Mouse (Mus musculus) cerebellum, adult 8-10 months (tissue): Measurements from ENCODE around the gene Caskin2.
"Not testable (repeated sequence)": the region's sequence is repeated elsewhere in the genome, so short reads cannot be mapped to it uniquely, and the experiment has no call there.

Source experiments
- DNase-seq: peaks from one replicate; pipeline ENCODE4 v3.0.0; 2022

Caskin2 gene

DNA sequence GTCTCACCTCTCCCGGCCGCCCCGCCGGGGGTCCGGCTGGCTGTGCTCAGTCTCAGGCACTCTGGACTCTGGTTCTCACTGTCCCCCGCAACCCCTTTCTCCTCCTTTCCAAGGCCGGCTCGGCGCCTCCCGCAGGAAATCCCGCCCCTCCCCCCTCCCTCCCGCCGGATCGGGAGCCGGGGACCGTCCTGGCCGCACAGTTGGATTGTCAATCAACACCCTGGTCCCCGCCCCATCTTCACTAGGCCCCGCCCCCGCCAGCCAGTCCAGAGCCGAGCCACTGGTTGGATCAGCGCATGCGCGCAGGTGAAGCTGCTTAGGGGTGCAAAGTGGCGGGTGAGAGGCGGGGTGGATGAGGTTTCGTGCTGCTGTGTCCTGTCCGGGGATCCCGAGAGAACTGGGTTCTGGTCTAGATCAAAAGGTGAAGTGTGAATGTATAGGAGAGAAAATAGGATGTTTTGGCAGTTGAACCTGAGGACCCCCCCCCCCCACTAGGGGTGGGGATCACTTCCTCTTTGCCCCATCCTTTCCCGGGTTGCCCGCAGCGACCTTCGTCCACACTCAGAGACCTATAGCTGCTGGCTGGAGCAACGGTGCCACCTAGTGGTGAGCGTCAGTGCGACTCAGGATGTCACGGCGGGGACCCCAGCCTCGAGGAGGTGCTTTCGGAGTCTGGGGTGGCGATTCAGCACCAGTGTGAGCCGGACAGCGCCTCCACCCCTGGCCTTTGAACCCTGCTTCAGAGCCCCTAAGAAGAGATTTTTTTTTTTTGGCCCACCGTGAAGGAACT lies at the start of gene Caskin2:
Caskin2 (minus strand) TSS at position 133 of the 790 bp plus-strand sequence.
- DNase-seq = peak; percentile 93

DNA sequence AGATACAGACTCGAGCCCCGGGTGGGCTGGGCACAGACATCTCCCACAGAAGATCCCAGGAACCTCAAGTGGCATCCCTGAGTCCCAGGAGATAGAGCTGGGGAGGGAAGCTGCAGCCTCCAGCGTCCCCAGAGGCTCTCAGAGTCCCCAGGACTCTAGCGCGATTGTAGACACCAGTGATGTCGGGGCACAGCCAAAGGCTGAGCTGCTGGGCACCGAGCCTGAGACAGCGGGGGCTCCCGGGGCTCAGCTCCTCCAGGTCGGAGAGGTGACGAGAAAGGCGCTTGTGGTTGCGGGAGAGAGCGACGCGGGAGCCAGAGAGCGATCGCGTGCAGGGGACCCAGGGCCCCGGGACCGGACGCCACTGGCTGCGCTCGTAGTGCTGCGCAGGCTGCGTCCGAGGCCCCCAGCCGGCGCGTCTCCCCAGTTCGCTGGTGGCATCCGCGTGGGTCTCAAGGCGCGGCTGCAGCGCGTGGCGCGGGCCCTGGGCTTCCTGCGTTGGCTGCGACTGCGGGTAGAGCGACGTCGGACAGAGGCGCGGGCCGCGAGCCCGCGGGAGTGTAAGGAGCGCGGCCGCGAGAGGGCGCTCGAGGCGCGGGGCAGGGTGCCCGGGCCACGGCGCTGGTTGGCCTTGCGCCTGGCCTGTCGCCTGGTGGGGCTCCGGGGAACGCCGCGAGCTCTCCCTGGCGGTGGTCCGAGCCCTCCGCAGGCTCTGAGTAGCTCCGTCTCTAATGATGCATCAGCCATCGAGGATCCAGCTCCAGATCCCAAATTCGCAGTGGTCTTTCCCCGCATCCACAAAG lies 45.9 kb upstream of the Caskin2 start:
- peak; percentile 57 for DNase-seq

DNA sequence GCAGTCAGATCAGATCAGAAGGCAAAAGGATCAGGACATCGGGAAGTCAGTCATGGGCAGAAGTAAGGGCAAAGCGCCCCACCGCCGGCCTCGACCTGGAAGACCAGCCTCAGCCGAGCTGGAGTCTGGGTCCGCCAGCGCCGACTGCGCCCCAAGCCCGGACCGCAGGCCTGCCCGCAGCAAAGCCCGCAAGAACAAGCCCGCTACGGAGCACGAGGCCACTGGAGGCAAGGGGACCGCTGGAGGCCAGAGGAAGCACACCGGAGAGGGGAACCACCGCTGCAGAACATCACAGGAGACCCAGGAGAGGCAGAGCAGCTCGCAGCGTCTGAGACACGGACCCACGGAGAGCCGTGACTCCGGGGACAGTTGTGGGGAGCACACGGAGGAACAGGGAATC lies 44.9 kb upstream of the Caskin2 start, which contains the start of gene Myo15b:
Myo15b (plus strand) TSS at position 53 of the 400 bp plus-strand sequence.
- no peak for DNase-seq

DNA sequence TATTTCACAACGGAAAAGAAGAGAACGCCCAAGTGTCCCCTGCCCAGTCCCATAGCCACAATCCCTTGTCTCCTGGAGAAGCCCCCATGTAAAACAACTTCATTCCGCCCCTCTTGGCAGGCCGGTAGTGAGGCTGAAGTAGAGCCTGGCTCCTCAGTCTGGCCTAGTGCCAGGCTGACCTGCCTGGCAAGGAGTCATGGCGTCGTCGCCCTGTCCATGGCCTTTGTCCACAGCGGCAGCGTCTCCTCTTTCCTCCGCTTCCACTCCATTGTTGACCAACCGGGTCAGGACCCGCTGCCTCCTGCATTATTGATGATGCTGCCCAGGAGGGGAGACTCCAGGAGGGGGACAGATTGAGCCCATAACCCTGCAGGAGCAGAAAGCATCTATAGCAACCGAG lies 44.5 kb upstream of the Caskin2 start:
- no peak for DNase-seq

DNA sequence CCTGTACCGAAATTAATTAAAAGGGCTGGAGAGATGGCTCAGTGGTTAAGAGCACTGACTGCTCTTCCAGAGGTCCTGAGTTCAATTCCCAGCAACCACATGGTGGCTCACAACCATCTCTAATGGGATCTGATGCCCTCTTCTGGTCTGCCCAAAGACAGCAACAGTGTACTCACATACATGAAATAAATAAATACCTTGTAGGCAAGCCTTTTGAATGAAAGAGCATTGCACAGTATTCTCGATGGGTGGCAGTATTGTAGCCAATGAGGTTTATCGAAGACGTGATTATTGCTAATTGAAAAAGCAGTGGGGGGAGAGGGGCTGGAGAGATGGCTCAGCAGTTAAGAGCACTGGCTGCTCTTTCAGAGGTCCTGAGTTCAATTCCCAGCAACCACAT lies 43.7 kb upstream of the Caskin2 start:
- not testable (repeated sequence) for DNase-seq

DNA sequence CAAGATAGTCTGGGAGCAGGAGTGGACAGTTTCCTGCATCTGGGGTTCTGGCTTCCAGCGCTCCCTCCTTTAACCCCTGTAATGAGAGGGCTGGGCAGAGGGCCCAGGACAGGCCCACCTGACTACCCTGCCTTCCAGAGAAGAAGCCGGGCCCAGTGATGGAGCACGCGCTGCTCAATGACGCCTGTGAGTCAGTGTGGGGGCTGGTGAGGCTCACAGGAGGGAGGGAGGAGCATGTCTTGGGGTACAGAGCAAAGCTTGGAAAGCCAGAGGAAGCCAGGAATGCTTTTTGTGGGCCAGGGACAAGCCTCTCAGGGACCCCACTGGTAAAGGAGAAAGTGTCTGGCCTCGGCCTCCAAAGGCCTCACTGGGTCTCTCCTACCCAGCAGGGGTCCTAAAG lies 41.2 kb upstream of the Caskin2 start:
- DNase-seq = no peak

DNA sequence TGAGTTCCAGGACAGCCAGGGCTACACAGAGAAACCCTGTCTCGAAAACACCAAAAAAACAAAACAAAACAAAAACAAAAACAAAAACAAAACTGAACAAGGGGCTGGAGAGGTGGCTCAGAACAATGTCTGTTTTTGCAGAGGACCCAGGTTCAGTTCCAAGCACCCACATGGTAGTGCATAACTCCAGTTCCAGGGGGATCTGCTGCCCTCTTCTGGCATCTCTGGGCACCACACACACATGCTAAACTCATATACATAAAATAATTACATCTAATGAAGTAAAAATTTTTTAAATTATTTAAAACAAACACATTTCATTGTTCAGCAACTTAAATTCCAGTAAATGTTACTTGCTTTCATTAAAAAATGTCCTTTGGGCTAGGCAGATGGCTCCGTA lies 32.4 kb upstream of the Caskin2 start:
- DNase-seq = no peak

DNA sequence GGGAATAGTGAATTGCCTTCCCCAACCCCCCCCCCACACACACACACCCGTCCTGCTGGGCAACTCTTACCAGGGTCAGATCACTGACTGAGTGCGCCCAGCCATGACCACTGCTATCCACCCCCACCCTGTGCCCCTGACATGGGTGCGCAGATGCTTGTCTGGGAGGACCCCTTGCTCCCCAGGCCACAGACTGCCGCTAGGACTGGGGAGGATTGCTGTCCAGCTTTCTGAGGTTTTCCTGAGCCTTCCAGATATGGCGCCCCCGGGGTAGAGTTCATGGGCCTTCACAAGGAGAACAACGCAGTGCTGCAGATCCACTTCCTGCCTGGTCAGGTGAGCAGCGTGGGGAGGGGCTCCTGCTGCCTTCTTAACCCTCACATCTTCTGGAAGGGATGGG lies 30.8 kb upstream of the Caskin2 start:
- DNase-seq = no peak

DNA sequence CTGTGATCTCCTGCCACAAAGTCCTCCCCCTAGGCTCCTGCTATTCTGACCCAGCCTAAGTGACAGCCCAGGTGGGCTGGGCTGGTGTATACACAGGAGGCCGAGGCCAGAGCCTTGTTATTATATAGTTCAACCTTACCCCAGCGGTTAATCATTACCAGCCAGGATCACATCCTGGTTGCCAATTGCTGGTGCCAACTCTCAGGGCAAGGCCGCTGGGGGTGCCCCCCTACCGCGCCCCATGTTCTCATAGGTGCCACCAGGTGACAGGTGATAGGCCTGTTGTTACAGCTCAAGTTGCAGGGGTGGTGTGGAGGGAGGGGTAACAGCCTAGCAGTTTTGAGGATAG lies 30.4 kb upstream of the Caskin2 start:
- no peak for DNase-seq

DNA sequence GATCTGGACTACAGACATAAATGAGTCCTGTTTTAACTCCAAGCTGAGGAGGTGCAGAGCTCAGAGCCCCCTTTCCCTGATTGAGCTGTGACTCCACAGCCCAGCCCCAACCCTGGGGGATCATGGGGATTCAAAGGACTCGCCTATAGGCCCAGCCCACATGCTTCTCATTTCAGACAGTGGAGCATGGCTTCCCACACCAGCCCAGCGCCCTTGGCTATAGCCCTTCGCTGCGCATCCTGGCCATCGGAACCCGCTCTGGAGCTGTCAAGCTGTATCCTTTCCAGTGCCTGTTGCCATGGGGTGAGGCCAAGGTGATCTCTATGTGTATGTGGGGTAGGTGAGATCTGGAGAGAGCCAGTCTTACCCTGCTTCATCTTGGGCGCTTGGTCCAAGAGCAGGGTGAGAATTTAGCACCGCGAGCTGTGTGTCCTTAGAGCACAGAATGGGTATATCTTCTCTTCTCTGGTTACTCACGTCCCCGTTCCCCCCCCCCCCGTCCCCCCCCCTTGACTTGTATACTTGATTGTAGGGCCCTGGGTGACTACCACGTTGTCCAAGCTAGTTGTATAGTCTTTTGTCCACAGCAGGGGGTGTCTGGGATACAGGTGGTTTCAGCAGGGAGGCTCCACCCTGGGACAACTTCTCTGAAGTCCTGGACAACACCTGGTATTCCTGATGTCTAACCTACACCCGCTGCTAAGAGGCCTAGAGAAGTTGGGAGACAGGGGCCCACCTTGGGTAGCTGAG lies 29.9 kb upstream of the Caskin2 start:
- DNase-seq = no peak

DNA sequence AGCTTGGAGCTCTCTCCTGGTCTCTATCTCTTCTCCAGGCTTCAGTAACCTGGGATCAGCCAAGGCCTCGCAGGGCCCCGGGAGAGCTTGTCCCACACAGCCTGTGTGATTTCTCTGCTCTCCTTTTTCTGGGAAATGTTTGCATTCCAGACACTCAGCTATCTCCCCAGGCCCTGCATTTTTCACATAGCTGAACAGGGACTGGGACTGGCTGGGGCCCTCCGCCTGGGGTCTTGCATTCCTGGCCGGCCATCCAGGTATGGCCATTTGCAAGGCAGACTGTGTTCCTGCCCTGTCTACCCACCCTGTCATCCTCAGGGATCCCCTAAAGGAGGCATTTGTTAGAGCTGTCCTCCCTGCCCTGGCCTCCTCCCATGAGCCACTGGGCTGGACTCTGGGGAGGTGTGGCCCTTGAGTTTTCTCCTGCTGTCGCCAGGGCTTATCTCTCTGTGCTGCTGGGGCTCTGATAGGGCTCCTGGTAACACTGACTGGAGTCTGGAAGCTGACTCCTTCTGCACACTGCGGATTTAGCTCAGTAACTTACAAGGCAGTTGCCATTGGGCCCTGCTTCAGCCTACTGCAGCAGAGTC lies 28.6 kb upstream of the Caskin2 start:
- DNase-seq = no peak

DNA sequence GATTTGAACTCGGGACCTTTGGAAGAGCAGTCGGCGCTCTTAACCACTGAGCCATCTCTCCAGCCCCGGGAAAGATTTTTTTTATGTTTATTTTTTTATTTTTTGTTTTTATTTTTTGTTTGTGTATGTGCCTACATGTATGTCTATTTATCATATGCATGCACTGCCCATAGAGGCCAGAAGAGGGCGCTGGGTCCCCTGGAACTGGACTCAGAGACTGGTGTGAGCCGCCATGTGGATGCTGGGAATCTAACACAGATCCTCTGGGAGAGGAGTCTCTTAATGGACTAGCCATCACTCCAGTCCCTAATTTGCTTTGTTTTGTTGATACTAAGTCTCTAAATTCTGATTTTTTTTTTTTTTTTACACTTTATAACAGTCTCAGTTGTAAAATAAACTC lies 27.6 kb upstream of the Caskin2 start:
- DNase-seq = no peak

DNA sequence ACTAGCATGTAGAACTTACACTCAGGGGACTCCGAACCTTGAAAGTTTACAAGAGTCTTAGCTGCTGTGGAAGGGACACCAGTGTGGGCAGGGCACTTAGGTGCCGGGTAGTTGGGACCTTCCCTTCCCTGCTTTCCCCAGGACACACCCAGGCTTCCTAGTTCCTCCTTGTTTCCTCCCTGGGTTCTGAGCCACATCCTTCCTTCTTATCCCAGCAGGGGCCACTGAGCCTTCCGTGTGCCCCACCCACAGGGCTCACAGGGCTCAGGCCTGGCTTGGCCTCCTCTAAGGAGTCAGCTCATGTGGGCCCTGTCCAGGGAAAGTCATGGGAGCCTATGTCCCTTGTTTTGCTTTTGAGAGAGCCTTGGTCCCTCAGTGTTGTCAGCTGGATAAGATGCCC lies 26.3 kb upstream of the Caskin2 start:
- DNase-seq = no peak

DNA sequence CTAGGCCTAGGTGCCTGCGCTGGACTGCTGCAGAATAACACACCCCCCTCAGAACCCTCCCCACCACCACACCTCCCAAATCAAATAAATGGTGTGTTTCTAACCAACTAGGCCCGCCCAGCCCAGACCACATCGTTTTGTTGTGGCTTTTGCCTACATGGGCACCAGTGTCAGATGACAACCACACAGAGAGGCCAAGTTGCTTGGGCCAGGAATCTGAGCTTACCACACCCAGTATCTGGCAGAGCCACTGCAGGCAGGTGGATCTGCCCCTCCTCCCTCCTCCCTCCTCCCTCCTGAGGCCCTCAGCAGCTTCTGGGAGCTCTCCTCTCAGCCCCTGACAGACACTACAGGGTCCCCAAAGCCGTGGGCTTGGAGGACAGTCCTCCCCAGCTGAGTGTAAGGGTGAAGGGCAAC lies 25.5 kb upstream of the Caskin2 start:
- DNase-seq = no peak

DNA sequence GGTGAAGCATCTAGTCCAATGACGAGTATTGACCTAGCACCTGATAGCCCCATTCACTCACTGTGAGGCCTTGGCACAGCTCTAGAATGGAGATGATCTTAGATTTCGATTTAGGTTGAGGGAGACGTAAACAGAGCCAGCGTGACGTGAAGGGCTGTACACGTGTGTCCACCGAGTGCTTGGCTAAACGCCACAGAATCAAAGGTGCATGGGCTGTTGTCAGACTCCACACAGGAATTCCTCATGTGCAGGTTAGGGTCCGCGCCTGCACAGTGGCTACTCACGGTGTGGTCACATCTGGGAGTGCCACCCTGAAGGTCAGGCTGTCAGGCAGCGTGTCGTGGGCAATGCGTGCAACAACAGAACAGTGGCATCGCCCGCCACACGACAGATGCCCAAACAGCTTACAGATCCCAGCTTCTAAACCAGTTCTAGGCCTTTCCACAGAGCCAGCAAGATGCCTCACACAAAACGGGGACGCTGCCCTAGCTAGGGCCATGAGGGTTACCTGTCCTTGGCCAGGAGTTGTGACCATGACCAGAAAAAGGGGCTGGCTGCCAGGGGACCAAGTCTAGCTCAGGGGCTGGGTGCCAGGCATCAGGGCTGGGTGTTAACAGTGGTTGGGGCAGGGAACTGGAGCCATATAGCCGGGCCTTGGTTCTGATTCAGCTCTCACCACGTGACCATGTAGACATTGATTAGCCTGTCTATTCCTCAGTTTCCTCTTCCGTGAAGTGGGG lies 24.3 kb upstream of the Caskin2 start:
- no peak for DNase-seq

DNA sequence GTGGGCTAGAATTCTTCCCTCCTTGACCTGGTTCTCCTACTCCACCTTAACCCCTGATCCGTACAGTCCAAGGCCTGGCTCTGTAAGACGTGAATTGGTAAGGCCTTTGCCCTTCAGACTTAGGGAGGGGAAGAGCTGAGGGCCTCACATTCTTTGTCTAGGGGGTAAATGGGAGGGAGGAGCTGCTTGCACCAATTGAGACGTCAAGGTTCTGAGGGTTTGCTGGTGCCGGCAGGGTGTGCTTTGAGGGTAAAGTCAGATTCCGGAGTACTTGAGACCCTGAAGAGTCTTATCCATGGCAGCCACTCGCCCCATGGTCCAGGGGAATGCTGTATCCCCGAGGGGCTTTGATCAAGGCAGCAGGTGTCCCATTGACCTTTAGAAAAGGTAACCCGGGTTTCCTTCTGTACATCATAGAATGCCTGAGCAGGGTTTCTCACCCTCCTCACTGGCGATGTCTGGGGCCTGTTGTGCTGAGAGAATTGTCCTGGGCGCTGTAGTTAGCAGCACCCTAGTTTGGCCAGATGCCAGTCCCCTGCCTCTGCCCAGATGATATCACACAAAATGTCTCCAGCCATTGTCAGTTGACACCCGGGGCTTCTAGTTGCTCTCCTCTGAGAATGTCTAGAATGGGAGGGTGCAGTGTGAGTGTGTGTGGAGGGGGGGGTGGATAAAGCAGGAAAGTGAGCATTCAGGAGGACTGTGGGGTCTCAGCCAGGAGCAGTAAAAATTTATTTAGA lies 23.4 kb upstream of the Caskin2 start:
- no peak for DNase-seq

DNA sequence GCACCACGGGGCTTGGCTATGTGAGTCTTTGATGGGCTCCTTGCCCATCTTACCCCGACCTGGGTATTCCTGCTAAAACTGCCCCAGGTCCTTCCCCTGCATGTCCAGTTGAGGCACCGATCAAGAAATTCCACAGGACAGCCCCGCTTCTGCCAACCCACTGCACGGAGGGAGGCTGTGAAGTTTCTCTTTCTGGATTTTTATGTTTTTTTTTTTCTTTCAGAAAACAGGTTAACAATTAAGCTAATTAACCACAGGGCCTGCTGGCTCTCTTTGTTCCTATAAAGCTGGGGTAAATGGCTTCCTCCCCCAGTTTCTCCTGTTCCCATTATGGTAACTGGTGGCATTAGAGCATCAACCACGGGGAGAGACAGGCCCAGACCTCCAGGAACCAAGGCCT lies 20.6 kb upstream of the Caskin2 start:
- no peak for DNase-seq

DNA sequence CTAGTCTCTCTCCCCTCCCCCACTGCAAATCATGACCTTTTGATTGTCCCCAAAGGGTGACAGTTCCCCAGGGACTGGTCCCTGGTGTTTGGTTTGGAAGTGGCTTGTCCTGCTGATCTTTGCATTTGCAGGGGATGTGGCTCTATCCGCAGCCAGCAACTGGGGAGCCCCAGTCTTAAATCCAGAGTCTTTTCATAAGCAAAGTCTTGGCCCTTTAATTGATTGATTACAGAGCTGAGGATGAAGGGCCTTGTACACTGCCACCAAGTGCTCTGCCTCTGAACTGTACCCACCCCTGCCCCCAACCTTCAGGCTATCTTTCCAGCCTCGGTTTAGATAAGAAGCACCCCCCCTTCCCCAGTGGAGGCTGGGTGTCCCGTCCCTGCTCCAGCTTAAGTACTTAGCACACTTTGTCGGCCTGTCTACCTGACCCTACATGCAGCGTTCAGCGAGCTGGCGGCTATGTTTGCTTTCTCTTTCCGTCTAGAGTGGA lies 19.6 kb upstream of the Caskin2 start:
- DNase-seq = no peak

DNA sequence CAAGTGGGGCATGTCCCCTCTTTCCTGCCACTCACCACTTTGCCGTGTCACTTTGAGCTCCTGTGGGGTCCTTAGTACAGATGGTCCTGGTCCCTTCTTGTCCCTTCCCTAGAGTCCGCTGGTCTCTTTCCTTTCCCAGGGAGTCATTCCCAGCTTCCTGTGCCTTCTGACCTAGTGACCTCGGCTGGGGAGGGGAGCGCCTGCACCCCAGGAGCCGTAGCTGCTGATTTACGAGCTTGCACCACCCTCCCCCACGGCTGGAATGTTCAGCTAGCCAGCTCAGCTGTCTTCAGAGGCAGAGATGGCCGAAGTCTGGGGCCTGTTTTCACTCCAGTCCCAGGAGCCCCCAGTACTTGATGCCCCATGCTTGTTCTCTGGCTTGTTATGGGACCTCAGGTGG lies 19.1 kb upstream of the Caskin2 start:
- DNase-seq = no peak

DNA sequence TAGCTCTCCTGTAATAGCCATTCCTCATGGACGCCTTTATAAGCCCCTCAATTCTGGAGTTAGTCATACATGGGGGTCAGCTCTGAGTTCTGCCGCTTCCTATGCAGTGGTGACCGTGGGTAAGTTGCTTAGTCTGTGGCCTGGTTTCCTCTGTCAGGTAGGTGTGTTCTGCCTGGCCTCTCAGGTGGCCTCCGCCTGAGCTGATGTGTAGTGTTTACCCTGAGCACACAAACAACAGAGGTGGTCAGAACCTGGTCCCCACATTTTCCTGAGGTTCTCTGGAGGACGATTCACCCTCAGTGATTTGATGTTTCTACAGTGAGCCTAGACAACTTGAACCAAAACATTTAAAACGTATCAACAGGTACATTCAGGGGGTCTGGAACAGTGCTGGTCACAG lies 18.6 kb upstream of the Caskin2 start:
- no peak for DNase-seq

DNA sequence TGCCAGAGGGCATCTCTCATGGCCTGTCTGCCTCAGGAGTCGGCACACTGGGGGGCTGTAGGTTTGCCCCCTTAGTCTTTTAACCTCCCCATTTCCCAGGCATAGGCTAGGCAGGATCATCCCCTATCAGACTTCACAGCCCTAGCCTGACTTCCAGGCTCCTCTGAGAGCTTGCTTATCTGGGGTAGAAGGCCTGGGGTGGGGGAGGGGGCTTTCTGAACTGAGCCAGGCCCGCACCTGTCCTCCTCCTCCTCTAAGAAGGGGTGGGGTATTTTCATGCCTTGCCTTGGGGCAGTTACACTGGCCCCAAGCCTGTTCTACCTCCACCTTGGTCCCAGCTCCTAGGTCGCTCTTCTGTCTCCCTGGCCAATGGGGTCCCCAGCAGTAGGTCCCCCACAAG lies 18.1 kb upstream of the Caskin2 start:
- DNase-seq = no peak
